Mouse (Mus musculus) limb, embryonic 13.5 days (tissue): ENCODE results near the gene Nadk2. TPM values are rescaled to one million over a fixed set of nuclear protein-coding genes. Genes with fewer than 3 reads are reported as not detected.

ENCODE experiments used
- ATAC-seq: fragments of 200-750 bp; cut with Nextera tagmentation; 2 replicates; pipeline ENCODE4 v1.8.0; 2017; ENCODE audit warnings: low read depth, moderate number of reproducible peaks, moderate TSS enrichment; ENCODE audit not compliant: low FRiP score
- H3K27ac ChIP-seq: fragments of 300-500 bp; sonication (generic); 2 replicates; pipeline ENCODE4 v1.5.1; 2015; ENCODE audit warnings: inconsistent platforms, mild to moderate bottlenecking, moderate library complexity
- H3K27me3 ChIP-seq: fragments of 300-500 bp; sonication (generic); 2 replicates; pipeline ENCODE4 v1.6.1; 2015; ENCODE audit warnings: mild to moderate bottlenecking, inconsistent platforms
- H3K36me3 ChIP-seq: fragments of 300-500 bp; sonication (generic); 2 replicates; pipeline ENCODE4 v1.6.1; 2015; ENCODE audit warnings: inconsistent platforms, mild to moderate bottlenecking, moderate library complexity
- H3K4me1 ChIP-seq: fragments of 300-500 bp; sonication (generic); 2 replicates; pipeline ENCODE4 v1.6.1; 2015; ENCODE audit warnings: inconsistent platforms
- H3K4me2 ChIP-seq: fragments of 300-500 bp; sonication (generic); replicated peaks from 2 replicates; pipeline ENCODE4 v1.6.1; 2015; ENCODE audit warnings: inconsistent platforms, mild to moderate bottlenecking, moderate library complexity
- H3K4me3 ChIP-seq: fragments of 300-500 bp; sonication (generic); 2 replicates; pipeline ENCODE4 v1.5.1; 2015; ENCODE audit warnings: moderate library complexity, mild to moderate bottlenecking, inconsistent platforms
- H3K9ac ChIP-seq: fragments of 300-500 bp; sonication (generic); 2 replicates; pipeline ENCODE4 v1.6.1; 2015; ENCODE audit warnings: mild to moderate bottlenecking, inconsistent platforms
- H3K9me3 ChIP-seq: fragments of 300-500 bp; sonication (generic); 2 replicates; pipeline ENCODE4 v1.6.1; 2016; ENCODE audit warnings: inconsistent platforms
- WGBS: fragments of 180-500 bp; shearing (Covaris S2); methylation state at CpG from one replicate; pipeline ENCODE4 v1.1.7; 2015; 5-methylcytosine and 5-hydroxymethylcytosine counted together
- polyA plus RNA-seq: library from polyadenylated mRNA; unstranded; fragments of >200 nt; fragmentation: Nextera tagmentation; extraction: Ambion mirVana; gene quantifications from 2 replicates; pipeline ENCODE4 v1.2.1, GENCODE M21; 2015

Nadk2 gene
- 25.4 and 27.9 TPM in 2 replicates for polyA plus RNA-seq

GRCm38 (mm10) chr15:9070912-9071555 is at the start of gene Nadk2:
Gene Nadk2 (plus strand): TSS chr15:9071260.
- H3K4me1 ChIP-seq = peaks cover 41% of the 10 kb centered on the region
- H3K9me3 ChIP-seq = no peaks in the 10 kb centered on the region
- peak within 1 kb of the TSS; percentile 91 for H3K27ac ChIP-seq
- H3K36me3 ChIP-seq = no peaks in the 10 kb centered on the region
- WGBS = under 1% methylated on average over 50 of the region's 54 CpGs
- H3K4me3 ChIP-seq = peak within 1 kb of the TSS; percentile 88
- H3K4me2 ChIP-seq = peak within 1 kb of the TSS; percentile 79
- H3K9ac ChIP-seq = peak within 1 kb of the TSS; percentile 93
- peak; percentile 99 for ATAC-seq
- H3K27me3 ChIP-seq = no peaks in the 10 kb centered on the region

- H3K36me3 ChIP-seq = no peaks in the 10 kb centered on the region
- H3K27ac ChIP-seq = no peak overlapping the region
- no peak overlapping the region for H3K4me3 ChIP-seq
- H3K4me2 ChIP-seq = no peak overlapping the region
- H3K9me3 ChIP-seq = no peaks in the 10 kb centered on the region
- H3K27me3 ChIP-seq = no peaks in the 10 kb centered on the region
- no peaks in the 10 kb centered on the region for H3K4me1 ChIP-seq
- no peak overlapping the region for H3K9ac ChIP-seq
- ATAC-seq = no peak
Observed at GRCm38 (mm10) chr15:9055704-9056103, 15.4 kb upstream of the Nadk2 start.

GRCm38 (mm10) chr15:9059856-9060255 is 11.2 kb upstream of the Nadk2 start:
- Histone ChIP-seq H3K27me3 (no peaks in the 10 kb centered on the region), H3K9me3 (no peaks in the 10 kb centered on the region), H3K36me3 (no peaks in the 10 kb centered on the region), H3K4me1 (no peaks in the 10 kb centered on the region), H3K27ac (no peak overlapping the region), H3K9ac (no peak overlapping the region), H3K4me3 (no peak overlapping the region), H3K4me2 (no peak overlapping the region)
- 82% methylated on average over 2 of the region's 2 CpGs for WGBS
- no peak for ATAC-seq

GRCm38 (mm10) chr15:9061150-9061882 is 9.7 kb upstream of the Nadk2 start:
- Histone ChIP-seq H3K27me3 (no peaks in the 10 kb centered on the region), H3K9ac (no peak overlapping the region), H3K9me3 (no peaks in the 10 kb centered on the region), H3K27ac (no peak overlapping the region), H3K4me1 (no peaks in the 10 kb centered on the region), H3K4me3 (no peak overlapping the region), H3K4me2 (no peak overlapping the region), H3K36me3 (no peaks in the 10 kb centered on the region)
- ATAC-seq = no peak
- 80% methylated on average over 7 of the region's 7 CpGs for whole genome bisulfite sequencing

GRCm38 (mm10) chr15:9068881-9069280 is 2.2 kb upstream of the Nadk2 start:
- H3K27ac ChIP-seq = no peak overlapping the region
- 87% methylated on average over 4 of the region's 4 CpGs for WGBS
- H3K36me3 ChIP-seq = no peaks in the 10 kb centered on the region
- no peak overlapping the region for H3K4me2 ChIP-seq
- H3K9ac ChIP-seq = no peak overlapping the region
- no peaks in the 10 kb centered on the region for H3K27me3 ChIP-seq
- no peaks in the 10 kb centered on the region for H3K9me3 ChIP-seq
- ATAC-seq = no peak
- H3K4me1 ChIP-seq = peaks cover 23% of the 10 kb centered on the region
- H3K4me3 ChIP-seq = no peak overlapping the region

GRCm38 (mm10) chr15:9070353-9070752 is 707 bp upstream of the Nadk2 start:
- Histone ChIP-seq H3K27ac (peak overlapping the region; percentile 81), H3K4me1 (peaks cover 36% of the 10 kb centered on the region), H3K36me3 (no peaks in the 10 kb centered on the region), H3K27me3 (no peaks in the 10 kb centered on the region), H3K9me3 (no peaks in the 10 kb centered on the region), H3K4me3 (peak overlapping the region; percentile 88), H3K4me2 (peak overlapping the region; percentile 79), H3K9ac (peak overlapping the region; percentile 79)
- WGBS = 1% methylated on average over 3 of the region's 3 CpGs
- no peak for ATAC-seq

- peak overlapping the region; percentile 78 for H3K4me2 ChIP-seq
- peak overlapping the region; percentile 88 for H3K4me3 ChIP-seq
- peaks cover 3% of the 10 kb centered on the region; the same call in 1 of the 2 replicates for H3K36me3 ChIP-seq
- H3K9me3 ChIP-seq = no peaks in the 10 kb centered on the region
- peak overlapping the region; percentile 91 for H3K27ac ChIP-seq
- no peaks in the 10 kb centered on the region for H3K27me3 ChIP-seq
- WGBS = under 1% methylated on average over 64 of the region's 66 CpGs
- peak; percentile 16 for ATAC-seq
- H3K4me1 ChIP-seq = peaks cover 41% of the 10 kb centered on the region
- peak overlapping the region; percentile 93 for H3K9ac ChIP-seq
Observed at GRCm38 (mm10) chr15:9071556-9072544, 790 bp downstream of the Nadk2 start.

GRCm38 (mm10) chr15:9072630-9073029 is 1.6 kb downstream of the Nadk2 start:
- Histone ChIP-seq H3K4me3 (peak overlapping the region; percentile 88), H3K36me3 (peaks cover 3% of the 10 kb centered on the region; the same call in 1 of the 2 replicates), H3K9me3 (no peaks in the 10 kb centered on the region), H3K4me2 (peak overlapping the region; percentile 78), H3K27me3 (no peaks in the 10 kb centered on the region), H3K27ac (peak overlapping the region; percentile 91; the same call in 1 of the 2 replicates), H3K4me1 (peaks cover 41% of the 10 kb centered on the region), H3K9ac (peak overlapping the region; percentile 93; the same call in 1 of the 2 replicates)
- no peak for ATAC-seq
- WGBS = 30% methylated on average over 5 of the region's 5 CpGs

GRCm38 (mm10) chr15:9073067-9073608 is 2.1 kb downstream of the Nadk2 start:
- ATAC-seq = no peak
- Histone ChIP-seq H3K9ac (no peak overlapping the region), H3K9me3 (no peaks in the 10 kb centered on the region), H3K4me1 (peaks cover 41% of the 10 kb centered on the region), H3K4me2 (peak overlapping the region; percentile 78), H3K27me3 (no peaks in the 10 kb centered on the region), H3K36me3 (peaks cover 3% of the 10 kb centered on the region; the same call in 1 of the 2 replicates), H3K4me3 (peak overlapping the region; percentile 88), H3K27ac (no peak overlapping the region)
- 41% methylated on average over 12 of the region's 12 CpGs for WGBS

GRCm38 (mm10) chr15:9073684-9074083 is 2.6 kb downstream of the Nadk2 start:
- H3K27me3 ChIP-seq = no peaks in the 10 kb centered on the region
- H3K27ac ChIP-seq = no peak overlapping the region
- peak overlapping the region; percentile 78 for H3K4me2 ChIP-seq
- H3K36me3 ChIP-seq = peaks cover 3% of the 10 kb centered on the region; the same call in 1 of the 2 replicates
- H3K4me3 ChIP-seq = peak overlapping the region; percentile 88
- ATAC-seq = no peak
- H3K9ac ChIP-seq = no peak overlapping the region
- H3K4me1 ChIP-seq = peaks cover 44% of the 10 kb centered on the region
- no peaks in the 10 kb centered on the region for H3K9me3 ChIP-seq
- WGBS = 73% methylated on average over 5 of the region's 5 CpGs

GRCm38 (mm10) chr15:9074139-9074538 is 3.1 kb downstream of the Nadk2 start:
- H3K4me1 ChIP-seq = peaks cover 48% of the 10 kb centered on the region
- H3K27ac ChIP-seq = no peak overlapping the region
- H3K9me3 ChIP-seq = no peaks in the 10 kb centered on the region
- 0 out of 2 replicates have a peak overlapping the region, but pooled peaks have one; percentile 9 for H3K4me2 ChIP-seq
- no peaks in the 10 kb centered on the region for H3K27me3 ChIP-seq
- no peak overlapping the region for H3K4me3 ChIP-seq
- no peak for ATAC-seq
- no peak overlapping the region for H3K9ac ChIP-seq
- H3K36me3 ChIP-seq = peaks cover 3% of the 10 kb centered on the region; the same call in 1 of the 2 replicates
- WGBS = 22% methylated on average over 2 of the region's 2 CpGs
